ENCODE assay signal across 34 mouse cellular contexts in genomic region chr7:3472774-3473173, GRCm38 (mm10). TPM values are rescaled to one million over a fixed set of nuclear protein-coding genes. Genes with fewer than 3 reads are reported as not detected.
DNase-seq lines count a peak whose midpoint lies in the region; ATAC-seq and TF ChIP-seq lines count a peak whose summit lies in the region.
"Had no signal": no experiment of that assay in that cellular context is flagged by ENCODE, and none has a peak within 500 bp of the region (broad histone marks: within the 10 kb centered on the region; RNA-seq: fewer than 3 reads in every experiment).

No protein-coding gene starts in this region.

- no peaks in the 10 kb centered on the region for H3K27me3 ChIP-seq in limb, embryonic 10.5 days (ENCODE audit: low read depth, poor library complexity, severe bottlenecking)
- no peaks in the 10 kb centered on the region for H3K27me3 ChIP-seq in forebrain, embryonic 10.5 days (ENCODE audit: poor library complexity, severe bottlenecking)
- H3K27me3 ChIP-seq: embryonic facial prominence, embryonic 13.5 days; forebrain, embryonic 13.5 days; heart, embryonic 12.5 days; heart, embryonic 15.5 days; intestine, embryonic 15.5 days; Patski had no signal

- no peak overlapping the region for H3K27ac ChIP-seq in limb, embryonic 10.5 days
- no peak overlapping the region for H3K27ac ChIP-seq in forebrain, embryonic 10.5 days
- H3K27ac ChIP-seq in left cerebral cortex, adult 2 months = no peak overlapping the region
- H3K27ac ChIP-seq: embryonic facial prominence, embryonic 10.5 days; embryonic facial prominence, embryonic 13.5 days; forebrain, embryonic 13.5 days; gastrocnemius, adult 2 months; heart, embryonic 15.5 days; hindbrain, embryonic 14.5 days; hindbrain, postnatal 0 days; intestine, embryonic 15.5 days had no signal

- no peaks in the 10 kb centered on the region for H3K36me3 ChIP-seq in limb, embryonic 10.5 days
- H3K36me3 ChIP-seq in forebrain, embryonic 10.5 days (replicated peaks) = no peaks in the 10 kb centered on the region
- H3K36me3 ChIP-seq: embryonic facial prominence, embryonic 10.5 days; embryonic facial prominence, embryonic 13.5 days; heart, embryonic 12.5 days; heart, embryonic 15.5 days; intestine, embryonic 15.5 days had no signal

- H3K4me3 ChIP-seq in limb, embryonic 10.5 days = no peak overlapping the region
- no peak overlapping the region for H3K4me3 ChIP-seq in forebrain, embryonic 10.5 days
- no peak overlapping the region for H3K4me3 ChIP-seq in left cerebral cortex, adult 2 months
- H3K4me3 ChIP-seq: embryonic facial prominence, embryonic 10.5 days; embryonic facial prominence, embryonic 13.5 days; erythroblast, embryonic 14.5 days; forebrain, embryonic 13.5 days; gastrocnemius, adult 2 months; heart, embryonic 12.5 days; heart, embryonic 15.5 days; intestine, embryonic 15.5 days had no signal

- intact Hi-C loops in left cerebral cortex, adult 2 months (cut with DNase I) = no loop called here

- H3K4me1 ChIP-seq in limb, embryonic 10.5 days = peaks cover 8% of the 10 kb centered on the region
- H3K4me1 ChIP-seq in forebrain, embryonic 10.5 days = peaks cover 12% of the 10 kb centered on the region
- H3K4me1 ChIP-seq: embryonic facial prominence, embryonic 13.5 days; forebrain, embryonic 13.5 days; heart, embryonic 12.5 days; heart, embryonic 15.5 days; intestine, embryonic 15.5 days had no signal

- no peak for TF ChIP-seq CTCF in left cerebral cortex, adult 2 months (IDR thresholded peaks at IDR 0.05)

- no peak for ATAC-seq in inflammation-experienced regulatory T-cells, adult 6 months
- ATAC-seq: CD4-positive, CD25-positive, alpha-beta regulatory T cell, adult 4 months; forebrain, embryonic 13.5 days; forebrain, postnatal 0 days; hindbrain, postnatal 0 days; intestine, embryonic 15.5 days; Patski had no signal

- H3K9me3 ChIP-seq in limb, embryonic 10.5 days (replicated peaks) = no peaks in the 10 kb centered on the region
- H3K9me3 ChIP-seq in forebrain, embryonic 10.5 days = no peaks in the 10 kb centered on the region
- H3K9me3 ChIP-seq: embryonic facial prominence, embryonic 13.5 days; forebrain, embryonic 13.5 days; heart, embryonic 12.5 days; heart, embryonic 15.5 days; intestine, embryonic 15.5 days had no signal

- DNase-seq in heart, adult 11 months = peak; percentile 45
- no peak for DNase-seq in heart, adult 18-20 months
- DNase-seq in 416B (ENCODE audit: low read depth) (peak; percentile 42), NIH3T3 (ENCODE audit: low read depth) (peak; percentile 33)
- peak; percentile 12 for DNase-seq in limb, embryonic 10.5 days (ENCODE audit: low spot score)
- DNase-seq in forebrain, embryonic 10.5 days (ENCODE audit: extremely low spot score, low spot score) = no peak
- DNase-seq in left cerebral cortex, adult 2 months (ENCODE audit: extremely low spot score in 1 of 2, low spot score in 2 of 2) = no peak
- DNase-seq: adrenal gland, postnatal 10 days; adrenal gland, postnatal 36 days; cerebellum, adult 18-20 months; cerebellum, adult 9-10 months; cerebellum, postnatal 14 days; forebrain, postnatal 0 days; gastrocnemius, adult 2 months; gastrocnemius, postnatal 14 days; heart, postnatal 10 days; heart, postnatal 36 days; kidney, adult 18-20 months had no signal

- 86% methylated on average over 3 of the region's 3 CpGs for WGBS in limb, embryonic 10.5 days
- WGBS in forebrain, embryonic 10.5 days = 84% methylated on average over 3 of the region's 3 CpGs

RNA-seq across cellular contexts. Expression of gene Tarm1, which starts 29.6 kb away (rescaled TPM):
- total RNA-seq in heart, adult 18-20 months (2021) = not detected
- not detected in 2 replicates for polyA plus RNA-seq in limb, embryonic 10.5 days (2016; fragmentation: Nextera tagmentation; extraction: Ambion mirVana)
- not detected in 2 replicates for polyA plus RNA-seq in forebrain, embryonic 10.5 days (2016; fragmentation: Nextera tagmentation; extraction: Ambion mirVana)
- polyA plus RNA-seq in inflammation-experienced regulatory T-cells, adult 6 months (2017; shearing (Covaris generic)) = not detected
- total RNA-seq in left cerebral cortex, adult 2 months (2021) = under 1 TPM in 1 of 2 experiments, not detected in 1; 0.28 TPM
- total RNA-seq: gastrocnemius, adult 2 months; heart, adult 8-10 months; heart, postnatal 10 days; heart, postnatal 36 days; hindbrain, postnatal 0 days had no signal
- polyA plus RNA-seq: C2C12; CD4-positive, CD25-positive, alpha-beta regulatory T cell, adult 4 months; embryonic facial prominence, embryonic 10.5 days; embryonic facial prominence, embryonic 13.5 days; erythroblast, embryonic 14.5 days; forebrain, embryonic 13.5 days; forebrain, postnatal 0 days; heart, embryonic 12.5 days; heart, embryonic 15.5 days; hindbrain, embryonic 11.5 days; hindbrain, embryonic 14.5 days; Patski had no signal

RNA-seq across cellular contexts. Expression of gene Cacng6, which starts 48.8 kb away (rescaled TPM):
- 1 to 10 TPM; 1.5 to 2.0 TPM for total RNA-seq in heart, adult 18-20 months (2021)
- 0.26 TPM in 1 of 2 replicates, not detected in the other for polyA plus RNA-seq in limb, embryonic 10.5 days (2016; fragmentation: Nextera tagmentation; extraction: Ambion mirVana)
- 0.22 and 0.27 TPM in 2 replicates for polyA plus RNA-seq in forebrain, embryonic 10.5 days (2016; fragmentation: Nextera tagmentation; extraction: Ambion mirVana)
- polyA plus RNA-seq in inflammation-experienced regulatory T-cells, adult 6 months (2017; shearing (Covaris generic)) = not detected
- total RNA-seq in left cerebral cortex, adult 2 months (2021) = 1 to 10 TPM; 1.2 TPM
- total RNA-seq: adrenal gland, adult 18-20 months; adrenal gland, postnatal 36 days; hindbrain, postnatal 0 days had no signal
- polyA plus RNA-seq: CD4-positive, CD25-positive, alpha-beta regulatory T cell, adult 4 months; erythroblast, embryonic 14.5 days; forebrain, embryonic 13.5 days; hindbrain, embryonic 14.5 days; Patski had no signal

Comparison
In these comparisons a context has a peak if more than half of its experiments do, and no peak if none do; other contexts are left out.
1. DNase-seq: peak in heart, adult 11 months (single experiment), 416B (single experiment), NIH3T3 (single experiment) and limb, embryonic 10.5 days (single experiment); none in heart, adult 18-20 months (0 of 2), forebrain, embryonic 10.5 days (single experiment) and left cerebral cortex, adult 2 months (0 of 2).